Mouse (Mus musculus): ENCODE results near the gene Chchd5. TPM values are rescaled to one million over a fixed set of nuclear protein-coding genes. Genes with fewer than 3 reads are reported as not detected.

Gene Chchd5
- polyA plus RNA-seq, 1 experiment, result 20.4 TPM

- Histone ChIP-seq H3K27ac (ENCODE audit: insufficient read depth, low read length) (no peak overlapping the region), H3K4me3 (ENCODE audit: extremely low read depth, insufficient read depth, insufficient read length) (no peak overlapping the region), H3K36me3 (ENCODE audit: control insufficient read depth, insufficient read depth, low read length) (no peaks in the 10 kb centered on the region), H3K27me3 (ENCODE audit: control insufficient read depth, insufficient read depth, low read length) (no peaks in the 10 kb centered on the region), H3K4me1 (ENCODE audit: control insufficient read depth, insufficient read depth, insufficient read length) (peaks cover 12% of the 10 kb centered on the region; the same call in 1 of the 2 replicates)
- WGBS, result 41% methylated on average over 7 of the region's 7 CpGs
- no peak for TF ChIP-seq POLR2A (IDR thresholded peaks at IDR 0.05; ENCODE audit: low read depth, low read length)
- peak; percentile 78; the same call in 1 of the 2 replicates for TF ChIP-seq CTCF (IDR thresholded peaks at IDR 0.05; ENCODE audit: extremely low read depth, insufficient read depth, insufficient read length, insufficient replicate concordance)
- peak; percentile 40 to 56 for DNase-seq (ENCODE audit: low read depth in 1 of 2, low spot score in 2 of 2)
Observed at GRCm38 (mm10) chr2:129174474-129174873, 45.0 kb downstream of the Chchd5 start.

GRCm38 (mm10) chr2:129175636-129176035 is 46.1 kb downstream of the Chchd5 start:
- H3K27ac ChIP-seq (ENCODE audit: insufficient read depth, low read length), result no peak overlapping the region; the same call in 1 of the 2 replicates

GRCm38 (mm10) chr2:129176676-129177420 is 47.3 kb downstream of the Chchd5 start:
- TF ChIP-seq CTCF (IDR thresholded peaks at IDR 0.05; ENCODE audit: extremely low read depth, insufficient read depth, insufficient read length, insufficient replicate concordance) (no peak), POLR2A (IDR thresholded peaks at IDR 0.05; ENCODE audit: low read depth, low read length) (no peak)
- Histone ChIP-seq H3K4me3 (ENCODE audit: extremely low read depth, insufficient read depth, insufficient read length) (no peak overlapping the region), H3K27me3 (ENCODE audit: control insufficient read depth, insufficient read depth, low read length) (no peaks in the 10 kb centered on the region), H3K4me1 (ENCODE audit: control insufficient read depth, insufficient read depth, insufficient read length) (peaks cover 21% of the 10 kb centered on the region; the same call in 1 of the 2 replicates), H3K27ac (ENCODE audit: insufficient read depth, low read length) (no peak overlapping the region), H3K36me3 (ENCODE audit: control insufficient read depth, insufficient read depth, low read length) (no peaks in the 10 kb centered on the region)
- WGBS, result 69% methylated on average over 12 of the region's 12 CpGs
- DNase-seq (ENCODE audit: low read depth in 1 of 2, low spot score in 2 of 2), result no peak

More at GRCm38 (mm10) chr2:129175636-129176035, 46.1 kb downstream of the Chchd5 start:
- WGBS, result 10% methylated on average over 2 of the region's 2 CpGs
- H3K4me3 ChIP-seq (ENCODE audit: extremely low read depth, insufficient read depth, insufficient read length), result no peak overlapping the region
- no peaks in the 10 kb centered on the region for H3K36me3 ChIP-seq (ENCODE audit: control insufficient read depth, insufficient read depth, low read length)
- peaks cover 20% of the 10 kb centered on the region; the same call in 1 of the 2 replicates for H3K4me1 ChIP-seq (ENCODE audit: control insufficient read depth, insufficient read depth, insufficient read length)
- no peak for DNase-seq (ENCODE audit: low read depth in 1 of 2, low spot score in 2 of 2)
- no peaks in the 10 kb centered on the region for H3K27me3 ChIP-seq (ENCODE audit: control insufficient read depth, insufficient read depth, low read length)
- TF ChIP-seq CTCF (IDR thresholded peaks at IDR 0.05; ENCODE audit: extremely low read depth, insufficient read depth, insufficient read length, insufficient replicate concordance), result no peak
- no peak for TF ChIP-seq POLR2A (IDR thresholded peaks at IDR 0.05; ENCODE audit: low read depth, low read length)

GRCm38 (mm10) chr2:129177661-129178060 is 48.2 kb downstream of the Chchd5 start:
- Histone ChIP-seq H3K36me3 (ENCODE audit: control insufficient read depth, insufficient read depth, low read length) (no peaks in the 10 kb centered on the region), H3K27me3 (ENCODE audit: control insufficient read depth, insufficient read depth, low read length) (no peaks in the 10 kb centered on the region), H3K4me1 (ENCODE audit: control insufficient read depth, insufficient read depth, insufficient read length) (peaks cover 28% of the 10 kb centered on the region; the same call in 1 of the 2 replicates), H3K27ac (ENCODE audit: insufficient read depth, low read length) (no peak overlapping the region), H3K4me3 (ENCODE audit: extremely low read depth, insufficient read depth, insufficient read length) (no peak overlapping the region)
- WGBS, result 81% methylated on average over 3 of the region's 3 CpGs
- TF ChIP-seq POLR2A (IDR thresholded peaks at IDR 0.05; ENCODE audit: low read depth, low read length) (no peak), CTCF (IDR thresholded peaks at IDR 0.05; ENCODE audit: extremely low read depth, insufficient read depth, insufficient read length, insufficient replicate concordance) (no peak)
- DNase-seq (ENCODE audit: low read depth in 1 of 2, low spot score in 2 of 2), result no peak

- H3K27me3 ChIP-seq (ENCODE audit: control insufficient read depth, insufficient read depth, low read length), result no peaks in the 10 kb centered on the region
- 61% methylated on average over 10 of the region's 10 CpGs for WGBS
- TF ChIP-seq CTCF (IDR thresholded peaks at IDR 0.05; ENCODE audit: extremely low read depth, insufficient read depth, insufficient read length, insufficient replicate concordance) (no peak), POLR2A (IDR thresholded peaks at IDR 0.05; ENCODE audit: low read depth, low read length) (no peak)
- H3K27ac ChIP-seq (ENCODE audit: insufficient read depth, low read length), result 0 out of 2 replicates have a peak overlapping the region, but pooled peaks have one; percentile 35
- H3K4me1 ChIP-seq (ENCODE audit: control insufficient read depth, insufficient read depth, insufficient read length), result peaks cover 33% of the 10 kb centered on the region
- no peak overlapping the region for H3K4me3 ChIP-seq (ENCODE audit: extremely low read depth, insufficient read depth, insufficient read length)
- no peaks in the 10 kb centered on the region for H3K36me3 ChIP-seq (ENCODE audit: control insufficient read depth, insufficient read depth, low read length)
- no peak for DNase-seq (ENCODE audit: low read depth in 1 of 2, low spot score in 2 of 2)
Observed at GRCm38 (mm10) chr2:129178182-129178908, 48.8 kb downstream of the Chchd5 start.

- Histone ChIP-seq H3K27me3 (ENCODE audit: control insufficient read depth, insufficient read depth, low read length) (no peaks in the 10 kb centered on the region), H3K4me3 (ENCODE audit: extremely low read depth, insufficient read depth, insufficient read length) (no peak overlapping the region), H3K27ac (ENCODE audit: insufficient read depth, low read length) (peak overlapping the region; percentile 85), H3K4me1 (ENCODE audit: control insufficient read depth, insufficient read depth, insufficient read length) (peaks cover 39% of the 10 kb centered on the region), H3K36me3 (ENCODE audit: control insufficient read depth, insufficient read depth, low read length) (no peaks in the 10 kb centered on the region)
- peak; percentile 24 to 49 for DNase-seq (ENCODE audit: low read depth in 1 of 2, low spot score in 2 of 2)
- TF ChIP-seq POLR2A (IDR thresholded peaks at IDR 0.05; ENCODE audit: low read depth, low read length) (no peak), CTCF (IDR thresholded peaks at IDR 0.05; ENCODE audit: extremely low read depth, insufficient read depth, insufficient read length, insufficient replicate concordance) (no peak)
- WGBS, result 5% methylated on average over 8 of the region's 8 CpGs
Observed at GRCm38 (mm10) chr2:129179946-129180853, 50.7 kb downstream of the Chchd5 start.
